Mouse (Mus musculus) hematopoietic stem cell, adult 5-6 weeks (primary cell): Measurements from ENCODE around the gene Ttc6. TPM values are rescaled to one million over a fixed set of nuclear protein-coding genes. Genes with fewer than 3 reads are reported as not detected.
A peak's percentile ranks its signal among the peaks of the same experiment; 100 is the strongest.

Source experiments
- ATAC-seq, 2 experiments: fragments of 125-278 bp in 1 of 2; replicated peaks in 1 of 2; 2 replicates each; pipeline ENCODE4 v1.8.0; 2016 to 2017; ENCODE audit warnings: inconsistent platforms in 2 of 2, mild to moderate bottlenecking in 2 of 2, moderate number of reproducible peaks in 2 of 2, low read depth in 1 of 2, moderate TSS enrichment in 1 of 2; ENCODE audit not compliant: low FRiP score in 2 of 2, poor library complexity in 2 of 2, severe bottlenecking in 2 of 2, insufficient read depth in 1 of 2, low TSS enrichment in 1 of 2
- total RNA-seq: library from RNA; stranded (forward); fragments of 172-1452, 232-1000 nt; gene quantifications from 2 replicates; pipeline ENCODE4 v1.2.3, GENCODE M21; 2017

The Ttc6 gene
- total RNA-seq, 1 experiment from 2014 or later = not detected

DNA sequence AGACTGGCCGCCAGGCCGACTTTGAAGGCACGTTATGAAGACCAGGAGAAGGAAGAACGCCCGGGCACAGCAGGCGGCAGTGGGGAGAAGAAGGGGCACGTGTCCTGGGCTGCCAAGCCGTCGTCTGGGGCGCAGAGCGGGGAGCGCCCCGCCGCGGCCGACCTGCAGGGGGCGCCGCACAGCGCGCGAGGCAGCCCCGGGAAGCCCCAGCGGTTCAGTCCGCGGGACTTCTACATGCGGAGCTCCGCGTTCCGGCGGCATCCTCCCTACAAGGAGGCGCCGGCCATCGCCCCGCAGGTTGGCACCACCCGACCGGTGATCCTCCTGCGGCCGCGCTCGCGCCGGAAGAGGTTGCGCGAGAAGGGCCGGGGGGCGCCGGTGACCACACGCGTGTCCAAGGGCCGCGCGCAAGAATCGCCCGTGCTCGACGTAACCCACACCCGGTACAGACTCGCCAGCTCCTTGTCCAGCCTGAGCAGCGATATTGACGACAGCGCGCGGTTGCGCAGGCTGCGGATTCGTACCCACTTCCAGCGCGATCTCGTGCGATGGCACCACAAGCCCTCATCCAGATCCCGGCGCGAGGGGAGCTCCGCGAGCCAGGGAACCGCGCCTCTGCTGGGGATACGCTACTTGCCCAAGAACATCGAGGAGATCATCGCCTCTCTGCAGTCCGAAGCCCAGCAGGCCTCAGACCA, 12.2 kb downstream of the Ttc6 start:
- ATAC-seq = peak; percentile 27 to 53; a peak in 1 of 4 replicates

DNA sequence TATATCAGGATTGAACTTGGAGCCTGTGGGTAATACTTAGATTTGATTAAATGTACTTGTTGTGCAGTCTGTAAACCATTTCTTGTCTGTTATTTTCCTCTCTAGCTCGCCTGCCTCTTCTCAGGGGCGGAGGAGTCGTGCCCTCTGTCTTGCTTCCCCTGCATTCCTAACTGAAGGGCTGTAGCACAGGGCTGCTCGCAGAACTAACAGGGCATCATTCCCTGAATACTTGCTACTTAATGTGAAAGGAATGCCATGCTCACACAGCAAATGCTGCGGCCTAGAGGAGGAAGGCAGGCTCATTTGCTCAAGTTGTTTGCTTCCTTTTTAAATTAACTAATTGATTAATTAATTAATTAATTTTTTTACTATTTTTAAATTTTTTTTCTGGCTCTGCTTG, 43.7 kb downstream of the Ttc6 start:
- no peak for ATAC-seq

DNA sequence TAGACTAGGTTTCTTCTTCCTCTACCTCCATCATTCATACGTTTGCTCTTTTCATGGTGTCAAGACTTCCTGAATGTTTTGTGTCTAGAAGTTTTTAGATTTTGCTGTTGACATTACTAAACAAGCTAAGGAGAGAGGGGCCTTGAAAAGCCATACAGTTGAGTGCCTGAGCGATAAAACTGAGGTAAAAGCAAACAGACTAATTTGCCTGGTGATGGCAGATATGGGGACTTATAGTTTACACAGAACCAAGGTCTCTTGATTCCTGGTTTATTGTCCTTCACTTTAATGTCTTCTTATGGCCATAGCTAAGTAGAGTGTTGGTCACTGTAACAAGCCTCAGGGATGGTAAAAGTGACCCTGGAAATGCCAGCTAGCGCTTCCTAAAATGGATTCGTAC, 51.2 kb downstream of the Ttc6 start:
- no peak for ATAC-seq

DNA sequence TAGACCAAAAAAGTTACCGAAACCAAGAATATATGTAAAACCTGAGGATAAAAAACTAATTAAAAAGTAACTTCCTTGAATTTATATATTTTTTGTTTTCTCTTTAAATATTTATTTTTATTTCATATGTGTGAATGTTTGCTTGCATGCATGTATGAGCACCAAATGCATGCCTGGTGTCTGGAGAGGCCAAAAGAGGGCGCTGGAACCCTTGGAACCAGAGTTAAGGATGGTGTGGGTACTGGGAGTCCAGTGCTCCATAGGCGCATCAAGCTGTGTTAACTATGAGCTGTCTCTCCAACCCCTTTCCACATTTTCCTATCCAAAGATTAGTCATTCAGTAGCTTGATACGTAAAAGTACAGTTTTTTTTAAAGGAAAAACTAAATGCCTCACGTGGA, 58.1 kb downstream of the Ttc6 start:
- ATAC-seq = no peak

DNA sequence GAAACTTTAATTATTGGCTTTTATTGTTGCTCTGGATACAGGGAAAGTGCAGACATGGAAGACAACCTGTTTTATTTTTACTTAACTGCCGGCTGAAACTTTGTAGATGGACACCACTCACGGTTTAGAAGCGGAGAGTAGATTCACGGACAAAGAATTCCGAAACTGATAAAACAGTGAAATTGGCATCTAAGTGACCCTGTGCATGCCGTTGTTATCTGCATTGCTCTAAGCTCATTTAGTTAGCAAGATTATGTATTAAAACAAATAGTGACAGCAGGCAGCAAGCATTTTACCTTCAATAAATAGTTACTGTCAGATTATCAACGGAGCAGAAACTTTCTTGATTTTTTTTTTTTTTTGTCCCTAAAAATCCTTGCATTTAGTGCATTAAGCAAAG, 59.4 kb downstream of the Ttc6 start:
- ATAC-seq = no peak

DNA sequence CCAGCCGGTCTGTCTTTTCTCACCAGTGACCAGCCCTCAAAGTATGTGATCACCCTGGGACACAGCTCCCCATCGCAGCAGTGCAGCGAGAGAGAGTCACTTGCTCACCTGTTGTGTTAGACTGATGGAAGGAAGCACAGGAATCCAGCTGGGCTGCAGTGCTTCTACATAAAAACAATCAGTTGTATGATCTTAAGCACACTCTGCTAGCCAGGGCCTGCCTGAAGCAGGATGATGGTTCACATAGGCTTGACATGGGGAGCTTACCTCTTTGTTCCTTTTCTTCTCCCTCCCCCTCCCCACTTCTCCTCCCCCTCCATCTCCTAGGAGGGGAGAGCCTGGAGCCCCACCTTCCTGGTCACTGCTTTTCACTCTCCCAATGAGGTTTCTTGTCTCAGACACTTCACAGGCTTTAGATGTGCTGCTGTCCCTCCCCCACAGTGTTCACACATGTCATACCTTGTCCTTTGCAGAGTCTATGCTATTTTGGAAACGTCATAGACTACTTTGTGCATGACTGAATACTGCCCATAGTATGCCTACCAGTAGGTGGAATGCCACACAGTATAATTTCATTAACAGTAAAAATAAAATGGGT, 60.2 kb downstream of the Ttc6 start:
- ATAC-seq = no peak

DNA sequence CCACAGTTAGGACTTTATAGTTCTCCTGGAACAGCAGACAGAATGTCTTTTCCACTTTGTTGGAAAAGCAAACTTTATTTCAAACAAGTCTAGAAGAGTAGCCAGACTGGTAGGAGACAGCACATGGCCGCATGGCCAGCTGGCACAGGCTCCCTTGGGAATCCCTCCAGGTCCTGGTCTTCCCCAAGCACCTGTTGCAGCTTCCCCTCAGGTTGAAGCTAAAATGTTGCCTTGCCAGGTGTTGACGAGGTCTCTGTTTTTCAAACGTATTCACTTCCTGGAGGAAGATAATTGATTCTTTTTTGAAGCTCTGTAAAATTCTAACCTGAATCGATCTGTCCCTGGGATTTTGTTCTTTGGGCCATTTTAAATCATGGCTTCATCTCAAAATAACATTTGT, 86.1 kb downstream of the Ttc6 start:
- no peak for ATAC-seq

DNA sequence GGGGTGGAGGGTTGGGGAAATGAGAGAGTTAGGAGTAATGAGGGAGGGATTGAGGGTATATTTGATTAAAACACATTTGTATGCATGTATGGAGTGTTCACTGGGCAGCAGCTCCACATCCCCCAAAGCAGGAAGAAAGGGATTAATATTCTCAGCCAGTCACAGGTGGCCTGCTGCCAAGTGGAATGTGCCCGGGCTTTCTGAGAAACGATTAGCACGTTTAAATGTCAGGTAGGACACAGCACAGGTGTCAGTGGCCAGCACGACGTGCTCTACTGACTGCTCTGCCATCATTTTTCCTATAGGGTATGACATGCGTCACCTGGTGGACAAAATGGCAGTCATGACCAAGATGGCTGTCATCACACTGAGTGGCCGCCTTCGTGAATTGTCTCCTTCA, 86.8 kb downstream of the Ttc6 start:
- ATAC-seq = no peak

DNA sequence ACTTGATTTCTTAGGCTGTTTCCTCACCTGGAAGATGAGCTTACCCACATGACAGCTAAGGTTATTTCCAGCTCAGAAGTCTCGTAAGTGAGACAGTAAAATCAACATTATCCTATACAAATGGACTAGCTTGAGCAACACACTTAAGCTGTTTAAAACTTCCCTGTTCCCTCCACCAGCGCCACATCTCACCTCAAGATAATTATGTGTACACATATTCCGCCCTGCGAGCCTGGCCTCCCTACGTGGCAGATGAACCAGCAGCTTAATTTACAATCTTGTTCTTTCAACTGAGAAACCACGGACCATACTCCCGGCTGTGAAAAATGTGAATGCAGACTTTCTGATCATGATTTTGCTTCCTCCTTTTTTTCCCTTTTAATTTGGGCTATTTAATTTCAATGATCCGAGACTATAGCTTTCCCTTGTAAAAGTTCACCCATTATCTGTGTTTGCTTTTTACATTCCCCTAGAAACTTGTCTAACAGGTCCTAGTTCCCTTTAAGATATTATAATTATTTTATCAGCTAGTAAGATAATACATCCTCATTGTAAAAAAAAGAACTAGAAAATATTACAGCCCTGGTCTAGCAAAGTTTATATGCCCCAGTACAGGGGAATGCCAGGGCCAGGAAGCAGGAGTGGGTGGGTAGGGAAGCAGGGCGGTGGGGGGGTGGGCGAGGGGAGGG, 99.2 kb downstream of the Ttc6 start:
- no peak for ATAC-seq

DNA sequence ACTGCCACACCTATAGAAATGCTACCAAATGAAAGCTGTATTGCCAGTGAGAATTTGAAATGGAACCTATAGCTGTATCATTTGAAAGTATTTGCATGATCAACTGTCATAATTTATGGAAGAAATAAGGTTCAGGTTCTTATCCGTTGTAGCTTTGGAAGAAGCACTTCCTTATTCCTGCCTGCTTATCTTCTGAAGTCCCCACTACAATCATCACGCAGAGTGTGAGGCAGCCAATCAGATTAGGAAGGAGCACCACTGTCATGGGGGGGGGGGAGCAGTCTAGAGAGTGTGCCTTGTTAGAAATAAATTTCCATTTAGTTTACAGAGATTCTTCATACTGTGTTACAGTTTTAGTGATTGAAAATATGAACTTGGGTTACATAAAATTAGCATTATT, 108.5 kb downstream of the Ttc6 start:
- ATAC-seq = no peak

DNA sequence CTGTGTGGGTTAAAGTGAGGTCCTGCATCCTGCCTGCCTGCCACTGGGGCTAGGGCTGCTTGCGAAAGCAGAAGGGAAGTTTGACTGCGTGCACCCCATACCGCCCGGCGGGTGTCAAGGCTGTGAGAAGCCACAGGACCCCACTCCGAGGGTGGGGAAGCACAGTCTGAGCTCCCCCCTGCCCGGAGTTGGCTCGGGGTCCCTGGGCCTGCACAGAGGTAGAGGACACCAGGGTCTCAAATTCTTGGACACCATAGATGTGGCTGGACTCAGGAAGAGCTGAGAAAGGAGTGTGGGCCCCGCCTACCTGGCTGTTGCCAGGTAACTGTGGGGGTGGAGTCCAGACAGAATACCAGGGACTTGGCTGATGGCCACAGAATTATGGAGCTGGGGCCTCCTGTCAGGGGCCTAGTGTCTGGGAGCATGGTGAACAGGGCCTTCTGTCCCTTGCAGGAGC, 121.1 kb downstream of the Ttc6 start:
- ATAC-seq = peak; percentile 96 to 99

DNA sequence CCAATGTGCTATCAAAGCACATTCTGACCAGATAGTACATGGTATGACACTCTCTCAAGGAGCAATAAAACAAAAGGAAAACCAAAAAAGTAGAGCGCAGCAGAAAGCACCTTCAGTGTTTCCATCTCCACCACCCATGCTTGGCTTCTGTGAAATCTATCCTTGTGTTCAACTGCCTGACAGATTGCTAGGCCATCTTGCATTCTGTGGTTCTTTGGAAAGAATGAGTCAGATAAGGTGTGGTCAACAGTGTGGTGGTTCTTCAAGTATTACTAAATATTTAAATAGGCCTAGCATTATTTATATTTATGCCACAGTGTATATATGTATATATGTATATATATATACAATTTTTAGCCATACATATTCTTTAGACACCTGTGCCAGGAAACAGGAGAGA, 146.1 kb downstream of the Ttc6 start:
- no peak for ATAC-seq

DNA sequence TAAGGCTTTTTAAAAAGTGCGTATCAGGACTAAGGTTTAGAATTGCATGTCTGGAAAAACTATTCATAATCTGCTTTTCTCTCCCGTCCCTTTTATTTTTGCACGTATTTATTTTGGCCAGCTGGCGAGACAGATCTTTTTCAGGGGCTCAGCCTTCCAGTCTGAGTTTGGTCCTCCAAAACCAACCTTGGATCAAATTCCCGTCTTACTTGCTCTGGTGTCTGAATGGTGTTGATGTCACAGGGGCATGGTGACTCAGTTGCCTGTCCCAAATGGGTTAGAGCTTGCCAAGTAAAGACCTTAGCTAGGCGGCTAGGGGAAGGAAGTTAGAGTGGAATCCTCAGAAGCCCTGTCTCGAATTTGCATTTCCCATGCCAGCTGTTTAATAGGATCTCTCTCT, 200.8 kb downstream of the Ttc6 start:
- no peak for ATAC-seq

DNA sequence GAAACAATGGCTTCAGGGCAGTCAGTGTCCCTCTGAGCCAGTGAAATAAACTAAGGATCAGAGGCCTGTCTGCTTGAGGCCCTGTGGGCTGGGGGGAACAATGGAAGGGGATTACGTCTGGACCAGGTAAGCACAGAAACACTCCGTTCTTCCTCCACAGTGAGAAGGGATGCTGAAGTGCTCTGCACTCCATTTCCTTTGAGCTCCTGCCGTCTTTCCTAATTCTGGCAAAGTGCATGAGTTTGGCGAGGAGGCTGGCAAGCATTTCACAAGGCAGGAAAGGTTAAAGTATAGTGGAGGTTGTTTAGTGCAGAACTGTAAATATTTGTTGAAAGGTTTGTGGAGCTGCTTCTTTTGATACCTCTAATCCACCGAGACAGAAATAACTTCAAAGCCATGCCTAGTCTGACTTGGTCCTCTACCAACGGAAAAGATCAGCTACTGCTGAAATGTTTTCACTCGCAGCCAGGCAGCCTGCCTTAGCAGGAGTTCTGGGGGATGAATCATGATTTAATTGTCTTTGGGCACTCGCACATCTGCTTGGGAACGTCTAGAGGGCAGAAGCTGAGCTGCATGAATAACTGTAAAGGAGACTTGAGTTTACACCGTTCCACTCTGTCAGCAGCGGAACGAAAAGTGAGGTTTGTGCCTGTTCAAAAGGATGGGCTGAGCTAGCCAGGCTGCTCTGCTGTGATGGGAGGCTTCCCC, 212.5 kb downstream of the Ttc6 start:
- no peak; a peak in 1 of 4 replicates for ATAC-seq

DNA sequence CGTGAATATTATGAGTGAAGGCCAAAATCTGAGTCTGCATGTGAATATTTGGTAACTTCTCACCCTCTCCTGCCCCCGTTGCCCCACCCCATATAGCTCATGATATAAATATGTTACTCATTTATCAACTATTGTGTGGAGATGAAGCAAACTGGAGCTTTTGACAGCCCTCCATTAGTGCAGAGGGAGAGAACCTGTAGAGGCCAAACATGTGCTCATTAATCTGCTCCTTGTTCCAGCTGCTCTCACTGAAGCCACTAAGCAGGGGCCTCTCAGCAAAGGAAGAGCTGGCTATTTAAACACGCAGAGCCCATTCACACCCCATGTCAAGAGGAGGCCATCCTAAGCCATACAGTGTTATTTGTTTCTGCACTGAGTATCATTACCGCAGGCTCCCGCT, 218.0 kb downstream of the Ttc6 start:
- ATAC-seq = no peak

DNA sequence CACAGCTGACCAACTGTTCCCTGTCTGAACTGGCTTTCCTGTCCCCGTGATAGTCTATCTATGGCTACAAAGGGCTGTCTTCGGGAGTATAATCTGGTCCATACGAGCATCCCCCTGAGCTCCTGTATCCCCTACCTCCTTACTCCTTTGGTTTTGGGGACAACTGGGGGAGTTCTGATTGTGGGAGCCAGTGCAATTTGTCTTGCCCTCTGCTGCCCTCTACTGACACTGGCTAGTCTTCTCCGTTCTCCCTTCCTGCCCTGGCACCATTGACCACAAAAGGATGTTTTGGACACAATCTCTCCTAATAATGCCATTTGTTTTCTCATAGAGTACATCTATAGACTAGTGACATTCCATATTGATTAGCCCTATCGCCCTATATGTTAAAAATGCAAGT, 223.6 kb downstream of the Ttc6 start:
- peak; percentile 45 to 59; a peak in 2 of 4 replicates for ATAC-seq
